Mouse (Mus musculus) testis, postnatal 14 days (tissue): ENCODE data around the gene Arhgap9.

Source experiments
- DNase-seq: peaks from one replicate; pipeline ENCODE4 v3.0.0; 2021; ENCODE audit warnings: low spot score

Arhgap9 gene

DNA sequence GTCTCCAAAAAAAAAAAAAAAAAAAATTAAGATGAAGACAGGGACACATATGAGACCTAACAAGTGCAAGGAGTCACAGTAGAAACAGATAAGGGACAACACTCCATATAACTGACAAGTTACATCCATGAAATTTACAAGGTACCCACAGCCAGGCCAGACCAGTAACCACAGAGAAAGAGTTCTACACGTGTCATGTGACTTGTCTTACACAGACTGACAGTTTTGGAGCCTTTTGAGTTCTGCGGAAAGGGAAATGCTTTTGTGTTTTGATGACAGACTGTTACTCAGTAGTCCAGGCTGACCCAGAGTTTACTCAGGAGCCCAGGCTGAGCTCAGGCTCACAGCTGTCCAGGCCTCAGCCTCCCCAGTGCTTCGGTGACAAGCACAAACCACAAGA lies 21.3 kb downstream of the Arhgap9 start:
- no peak for DNase-seq

GRCm38 (mm10) chr10:127346173-127346572 lies 24.4 kb downstream of the Arhgap9 start:
- no peak for DNase-seq

- DNase-seq = peak; percentile 17
Measured at GRCm38 (mm10) chr10:127348957-127349356, 27.2 kb downstream of the Arhgap9 start.

- DNase-seq = no peak
Measured at GRCm38 (mm10) chr10:127349810-127350209, 28.0 kb downstream of the Arhgap9 start.

DNA sequence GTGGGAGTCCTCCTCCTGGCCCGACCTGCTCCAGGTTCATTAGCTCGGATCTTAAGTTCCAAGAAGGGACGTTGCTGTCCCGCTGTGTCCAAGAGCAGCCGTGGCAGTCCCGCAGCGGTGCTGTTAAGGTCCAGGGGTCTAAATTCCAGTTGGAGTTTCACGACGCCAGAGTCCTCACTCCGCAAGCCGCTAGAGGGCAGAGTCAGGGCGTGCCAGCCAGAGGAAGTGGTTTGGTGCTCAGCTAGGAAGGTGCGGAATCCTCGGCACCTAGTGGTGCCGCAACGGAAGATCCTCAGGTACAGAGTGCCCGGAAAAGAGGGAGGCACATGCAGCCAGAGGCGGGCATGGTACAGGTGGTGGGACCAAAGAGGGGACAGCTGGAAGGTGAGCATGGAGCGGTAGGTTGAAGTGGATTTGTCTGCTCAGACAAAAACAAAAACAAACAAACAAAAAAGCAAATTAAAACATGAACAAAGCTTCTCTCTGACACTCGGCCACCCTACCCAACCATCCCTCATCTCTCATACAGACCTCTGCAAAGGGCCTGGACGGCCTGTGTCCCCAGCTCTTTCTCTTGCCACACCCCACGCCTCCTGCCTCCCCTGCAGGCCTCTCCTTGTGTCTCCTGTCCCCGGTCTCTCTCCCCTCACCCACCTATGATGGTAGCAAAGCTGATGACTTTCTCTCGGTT lies 29.0 kb downstream of the Arhgap9 start:
- peak; percentile 58 for DNase-seq

- DNase-seq = no peak
Measured at GRCm38 (mm10) chr10:127351285-127351595, 29.5 kb downstream of the Arhgap9 start.

DNA sequence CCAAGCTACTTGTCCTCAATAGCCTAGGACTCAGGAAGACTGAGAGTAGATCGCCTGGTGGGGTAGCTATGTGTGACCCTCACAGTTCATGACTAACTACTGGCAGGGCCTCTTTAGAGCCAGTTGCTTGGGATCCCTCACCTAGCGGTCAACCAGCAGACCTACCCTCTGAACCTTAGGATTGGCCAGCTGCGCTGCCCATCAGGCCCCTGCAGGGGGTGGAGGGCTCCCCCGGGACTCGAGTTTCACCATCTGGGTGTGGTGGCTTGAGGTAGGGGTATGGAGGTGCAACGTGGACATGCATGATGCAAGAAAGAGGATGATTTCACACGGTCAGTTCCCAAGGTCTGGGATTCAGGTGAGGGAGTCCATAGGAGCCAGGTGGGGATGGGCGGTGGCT lies 30.0 kb downstream of the Arhgap9 start:
- no peak for DNase-seq

DNA sequence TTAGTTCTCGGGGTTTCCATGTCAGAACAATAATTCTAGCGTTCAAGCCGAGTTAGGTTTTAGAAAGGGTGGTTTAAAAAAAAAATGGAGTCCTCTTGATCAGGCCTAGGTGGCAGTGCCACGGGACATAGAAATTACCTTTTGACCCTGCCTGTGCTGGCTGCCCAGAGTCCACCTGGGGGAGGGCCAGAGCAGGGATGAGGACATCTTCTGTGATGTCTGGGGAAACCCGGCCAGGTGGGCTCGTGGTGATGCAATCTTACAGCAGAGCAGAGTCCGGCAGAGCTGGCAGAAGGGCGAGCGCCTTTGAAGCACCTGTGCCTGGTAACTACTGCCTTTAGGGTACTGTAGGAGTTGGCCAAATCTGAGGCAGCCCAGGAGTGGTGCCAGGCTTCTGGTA lies 30.4 kb downstream of the Arhgap9 start:
- peak; percentile 11 for DNase-seq

DNA sequence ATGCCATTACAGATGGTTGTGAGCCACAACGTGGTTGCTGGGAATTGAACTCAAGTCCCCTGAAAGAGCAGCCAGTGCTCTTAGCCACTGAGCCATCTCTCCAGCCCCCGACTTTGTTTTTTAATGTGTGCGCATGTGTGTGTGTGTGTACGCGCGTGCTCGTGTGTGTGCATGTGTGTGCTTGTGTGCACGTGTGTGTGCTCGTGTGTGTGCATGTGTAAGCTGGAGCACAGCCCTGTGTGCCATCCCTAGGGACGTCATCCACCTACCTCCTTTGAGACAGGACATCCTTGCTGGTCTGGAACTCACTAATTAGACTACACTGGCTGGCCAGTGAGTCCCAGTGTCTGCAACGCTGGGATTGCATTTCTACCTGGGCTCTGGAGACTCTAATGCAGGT lies 31.0 kb downstream of the Arhgap9 start:
- no peak for DNase-seq

GRCm38 (mm10) chr10:127353909-127354895 lies 32.4 kb downstream of the Arhgap9 start, which contains the start of gene Inhbe:
Gene Inhbe (minus strand): TSS chr10:127354411.
- DNase-seq = no peak

- DNase-seq = no peak
Measured at GRCm38 (mm10) chr10:127355336-127355735, 33.6 kb downstream of the Arhgap9 start.

GRCm38 (mm10) chr10:127360714-127361113 lies 39.0 kb downstream of the Arhgap9 start:
- DNase-seq = no peak

- DNase-seq = no peak
Measured at GRCm38 (mm10) chr10:127367116-127367515, 45.4 kb downstream of the Arhgap9 start.

DNA sequence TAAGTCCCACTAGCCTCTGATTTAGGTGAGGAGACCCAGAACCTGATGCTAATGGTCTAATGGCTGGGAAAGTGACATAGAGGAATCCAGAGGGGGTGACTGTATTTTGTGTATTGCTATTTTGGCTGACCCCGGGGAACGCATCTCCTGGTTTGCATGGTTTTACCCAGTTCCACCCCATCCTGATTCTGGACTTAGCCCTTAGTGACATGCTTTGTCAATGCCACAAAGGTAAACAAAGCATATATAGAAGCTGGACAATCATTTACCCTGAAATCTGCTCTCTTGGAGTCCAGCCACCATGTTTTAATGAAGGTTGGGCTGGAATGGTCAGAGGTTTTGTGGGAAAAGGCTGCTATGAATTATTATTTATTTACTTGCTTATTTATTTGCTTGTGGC lies 46.5 kb downstream of the Arhgap9 start:
- no peak for DNase-seq

- DNase-seq = peak; percentile 15
Measured at GRCm38 (mm10) chr10:127369834-127370820, 48.4 kb downstream of the Arhgap9 start, which contains the start of gene Inhbc. Gene Inhbc (minus strand): TSS chr10:127370431.

- no peak for DNase-seq
Measured at GRCm38 (mm10) chr10:127371023-127371422, 49.3 kb downstream of the Arhgap9 start.

- DNase-seq = no peak
Measured at GRCm38 (mm10) chr10:127377700-127378099, 55.9 kb downstream of the Arhgap9 start.
